Mouse (Mus musculus) bone marrow macrophage, adult 2 months (primary cell): ENCODE data around the gene Vstm2b.

ENCODE experiments used
- CTCF ChIP-seq: IDR thresholded peaks from 2 replicates; pipeline ENCODE4 v1.5.1; 2012; ENCODE audit warnings: low read depth, mild to moderate bottlenecking, low read length, moderate library complexity
- POLR2A ChIP-seq: IDR thresholded peaks from 2 replicates; pipeline ENCODE4 v1.6.1; 2012; ENCODE audit warnings: mild to moderate bottlenecking, low read depth, low read length, borderline replicate concordance

DNA sequence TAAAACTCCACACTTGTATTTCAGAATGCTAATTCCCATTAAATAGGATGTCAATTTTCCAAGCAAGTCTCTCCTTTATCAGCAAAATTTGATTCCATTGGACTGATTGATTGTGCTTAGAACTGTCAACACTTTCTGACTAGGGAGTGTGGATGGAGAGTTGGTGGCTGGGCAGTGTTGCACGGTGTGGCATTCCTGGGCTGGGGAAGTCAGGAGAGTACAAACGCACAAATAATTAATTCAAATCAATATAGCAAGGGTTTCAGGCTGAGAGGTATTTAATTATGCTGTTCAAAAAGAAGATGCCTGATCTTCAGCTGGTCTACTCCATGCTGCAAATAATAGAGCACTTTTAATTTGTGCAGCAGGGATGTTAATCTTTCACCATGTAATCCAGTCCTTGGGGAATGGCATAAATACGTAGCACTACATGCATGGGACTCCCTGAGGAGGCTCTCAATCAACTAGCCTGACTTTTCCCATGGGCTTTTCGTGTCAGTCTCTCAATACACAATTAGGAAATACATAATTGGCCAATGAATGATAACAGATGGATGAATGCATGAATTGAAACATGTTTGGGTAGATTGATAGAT is 38.6 kb downstream of the Vstm2b start:
- TF ChIP-seq CTCF (no peak), POLR2A (no peak)
